Mouse (Mus musculus) intestine, embryonic 16.5 days (tissue): ENCODE measurements at regions not wholly inside any gene's neighbourhood (a gene's known extent, or its start where the extent isn't known, plus 50 kb on each side); places are given as distances from the start of the nearest gene placed in this dataset.
A peak's percentile ranks its signal among the peaks of the same experiment; 100 is the strongest.

Source experiments
- ATAC-seq: fragments of 200-750 bp; cut with Nextera tagmentation; 2 replicates; pipeline ENCODE4 v1.8.0; 2017; ENCODE audit warnings: moderate TSS enrichment, moderate library complexity
- H3K27ac ChIP-seq: fragments of 300-500 bp; sonication (generic); 2 replicates; pipeline ENCODE4 v1.5.1; 2014; ENCODE audit warnings: mild to moderate bottlenecking, low read length
- H3K27me3 ChIP-seq: fragments of 300-500 bp; sonication (generic); replicated peaks from 2 replicates; pipeline ENCODE4 v1.6.1; 2014; ENCODE audit warnings: low read length, control low read depth, mixed read lengths; ENCODE audit not compliant: control insufficient read depth, insufficient read depth
- H3K36me3 ChIP-seq: fragments of 300-500 bp; sonication (generic); 2 replicates; pipeline ENCODE4 v1.6.1; 2014; ENCODE audit warnings: low read length, control low read depth; ENCODE audit not compliant: control insufficient read depth, insufficient read depth
- H3K4me1 ChIP-seq: fragments of 300-500 bp; sonication (generic); 2 replicates; pipeline ENCODE4 v1.6.1; 2014; ENCODE audit warnings: low read length, control low read depth, mixed read lengths; ENCODE audit not compliant: control insufficient read depth, insufficient read depth
- H3K4me2 ChIP-seq: fragments of 300-500 bp; sonication (generic); 2 replicates; pipeline ENCODE4 v1.6.1; 2014; ENCODE audit warnings: low read depth, low read length, control low read depth
- H3K4me3 ChIP-seq: fragments of 300-500 bp; sonication (generic); 2 replicates; pipeline ENCODE4 v1.5.1; 2014; ENCODE audit warnings: mild to moderate bottlenecking, low read length
- H3K9ac ChIP-seq: fragments of 300-500 bp; sonication (generic); 2 replicates; pipeline ENCODE4 v1.6.1; 2014; ENCODE audit warnings: low read depth, low read length
- H3K9me3 ChIP-seq: fragments of 300-500 bp; sonication (generic); 2 replicates; pipeline ENCODE4 v1.6.1; 2016; ENCODE audit warnings: low read length, control low read depth; ENCODE audit not compliant: control insufficient read depth
- WGBS: fragments of 180-500 bp; shearing (Covaris S2); extraction: QIAGEN DNeasy Blood & Tissue Kit; methylation state at CpG from one replicate; pipeline ENCODE4 v1.1.7; 2014; 5-methylcytosine and 5-hydroxymethylcytosine counted together

DNA sequence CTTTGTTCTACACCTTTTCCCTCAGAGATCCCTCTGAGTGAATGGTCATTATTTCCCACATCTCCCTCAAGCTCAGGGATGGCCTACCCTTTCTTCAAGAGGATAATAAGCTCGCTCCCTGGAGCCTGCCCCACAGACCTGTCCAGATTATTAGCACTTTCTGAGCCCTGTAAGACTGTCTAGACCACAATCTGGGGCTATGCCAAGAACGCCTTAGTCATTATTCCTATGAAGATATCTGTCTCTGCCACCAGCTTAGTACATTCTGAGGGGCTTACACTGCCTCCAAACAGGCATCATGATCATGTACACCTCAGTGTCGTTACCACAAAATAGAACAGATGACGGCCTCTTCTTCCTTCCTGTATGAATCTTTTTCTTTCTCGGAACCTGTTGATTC is 124.9 kb downstream of the Cpeb2 start:
- Histone ChIP-seq H3K4me2 (no peak overlapping the region), H3K27ac (no peak overlapping the region), H3K9ac (no peak overlapping the region), H3K27me3 (no peaks in the 10 kb centered on the region), H3K9me3 (no peaks in the 10 kb centered on the region), H3K36me3 (no peaks in the 10 kb centered on the region), H3K4me1 (peaks cover 11% of the 10 kb centered on the region; the same call in 1 of the 2 replicates), H3K4me3 (no peak overlapping the region)
- WGBS, result 88% methylated on average over 5 of the region's 5 CpGs
- no peak for ATAC-seq

DNA sequence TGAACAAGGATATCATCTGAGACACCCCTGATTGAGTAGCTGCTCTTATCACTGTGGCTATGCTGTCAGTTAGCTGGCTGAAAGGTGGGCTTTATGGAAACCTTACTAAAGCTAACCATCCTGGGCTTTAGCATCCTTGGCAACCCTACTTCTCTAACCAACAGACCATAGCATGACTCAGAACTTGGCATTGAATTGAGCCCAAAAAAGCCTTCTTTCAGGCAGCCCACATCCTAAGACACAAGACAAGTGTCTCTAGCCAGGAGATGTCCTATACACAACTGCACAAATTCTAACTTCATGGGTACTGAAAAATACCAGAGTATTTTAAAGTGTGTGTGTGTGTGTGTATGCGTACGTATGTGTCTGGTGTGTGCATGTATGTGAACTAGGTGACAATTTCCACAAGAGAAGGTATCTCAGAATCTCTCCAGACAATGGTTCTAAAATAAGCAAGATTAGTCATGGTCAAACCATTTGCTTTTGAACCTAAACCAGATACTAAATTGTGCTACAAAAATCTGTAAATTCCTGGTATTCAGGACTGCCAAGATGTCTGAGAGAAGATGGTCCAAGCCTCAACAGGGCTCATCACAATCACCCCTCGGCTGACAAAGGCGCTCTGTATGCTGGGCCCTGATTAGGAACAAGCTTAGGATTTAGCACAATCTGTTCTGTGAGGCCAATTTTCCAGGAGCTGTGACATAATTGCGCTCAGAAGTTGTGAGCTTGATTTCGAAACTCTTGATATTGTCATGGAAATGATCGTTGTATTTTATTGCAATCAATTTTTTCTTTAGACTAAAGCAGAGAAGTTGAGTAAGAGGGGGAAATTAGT is 126.2 kb downstream of the Cpeb2 start:
- no peak for ATAC-seq
- Histone ChIP-seq H3K36me3 (no peaks in the 10 kb centered on the region), H3K27me3 (no peaks in the 10 kb centered on the region), H3K4me1 (0 out of 2 replicates have a peak, but pooled peaks cover 7% of the 10 kb centered on the region), H3K4me2 (no peak overlapping the region), H3K27ac (no peak overlapping the region), H3K4me3 (no peak overlapping the region), H3K9me3 (no peaks in the 10 kb centered on the region), H3K9ac (no peak overlapping the region)
- 81% methylated on average over 7 of the region's 7 CpGs for WGBS

DNA sequence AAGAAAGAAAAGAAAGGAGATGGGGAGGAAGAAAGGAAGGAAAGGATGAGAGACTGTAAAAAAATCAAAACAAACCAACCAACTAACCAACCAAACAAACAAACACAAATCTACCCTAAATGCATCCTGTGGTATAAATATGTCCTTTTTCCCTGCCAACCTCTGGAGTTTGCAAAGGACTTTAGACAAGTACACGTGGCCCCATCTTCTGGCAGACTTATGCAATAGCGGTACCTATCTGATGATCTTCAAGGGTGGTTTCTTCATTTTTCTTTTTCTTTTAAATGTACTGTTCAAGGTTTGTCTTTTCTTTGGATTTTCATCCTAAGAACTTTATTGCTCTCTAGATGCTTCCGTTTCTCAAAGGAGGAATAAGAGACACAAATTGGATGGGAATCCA is 127.3 kb downstream of the Cpeb2 start:
- Histone ChIP-seq H3K4me2 (no peak overlapping the region), H3K36me3 (no peaks in the 10 kb centered on the region), H3K27me3 (no peaks in the 10 kb centered on the region), H3K4me3 (no peak overlapping the region), H3K9me3 (no peaks in the 10 kb centered on the region), H3K27ac (no peak overlapping the region), H3K9ac (no peak overlapping the region), H3K4me1 (no peaks in the 10 kb centered on the region)
- 40% methylated on average over 3 of the region's 3 CpGs for WGBS
- ATAC-seq, result no peak

DNA sequence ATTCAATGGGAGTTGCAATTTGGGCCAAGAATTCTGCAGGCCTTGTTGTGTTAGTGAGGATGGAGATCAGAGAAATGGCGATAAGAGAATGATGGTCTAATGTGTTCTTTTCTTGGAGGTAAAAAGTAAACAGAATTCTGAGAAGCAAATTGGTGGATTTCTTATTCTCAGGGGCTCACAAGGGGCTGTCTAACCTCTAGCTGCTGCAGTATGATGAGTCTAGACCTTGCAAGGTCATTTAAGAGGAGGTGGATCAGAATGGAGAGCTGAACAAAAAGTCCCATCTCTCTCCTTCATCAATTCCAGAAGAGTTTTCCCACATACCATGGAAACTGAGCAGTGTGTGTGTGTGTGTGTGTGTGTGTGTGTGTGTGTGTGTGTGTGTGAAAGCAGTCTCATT is 128.1 kb downstream of the Cpeb2 start:
- no peaks in the 10 kb centered on the region for H3K4me1 ChIP-seq
- H3K9ac ChIP-seq, result no peak overlapping the region
- H3K4me2 ChIP-seq, result no peak overlapping the region
- no peak overlapping the region for H3K27ac ChIP-seq
- ATAC-seq, result no peak
- H3K9me3 ChIP-seq, result no peaks in the 10 kb centered on the region
- no peaks in the 10 kb centered on the region for H3K27me3 ChIP-seq
- WGBS, result 84% methylated on average over 1 of the region's 1 CpGs
- no peak overlapping the region for H3K4me3 ChIP-seq
- H3K36me3 ChIP-seq, result no peaks in the 10 kb centered on the region

DNA sequence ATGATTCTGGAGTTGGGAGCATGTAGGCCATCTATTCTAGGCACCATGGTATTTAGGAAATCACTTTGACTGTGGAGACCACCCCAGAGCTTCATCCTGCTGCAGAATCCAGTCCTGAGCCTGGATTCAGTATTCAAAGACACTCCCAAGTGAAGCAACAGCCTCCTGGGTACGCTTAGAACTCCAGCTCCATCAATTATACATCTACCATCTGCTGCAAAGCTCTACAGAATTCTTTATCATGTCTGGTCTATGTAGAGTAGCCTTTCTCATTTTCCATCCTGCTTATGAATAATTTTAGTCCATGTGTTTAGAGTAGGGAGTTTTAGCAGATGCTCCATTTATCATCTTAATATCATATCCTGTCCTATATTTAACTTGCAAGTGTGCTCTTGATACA is 139.4 kb downstream of the Cpeb2 start:
- Histone ChIP-seq H3K27me3 (no peaks in the 10 kb centered on the region), H3K4me3 (no peak overlapping the region), H3K9me3 (no peaks in the 10 kb centered on the region), H3K4me2 (no peak overlapping the region), H3K4me1 (no peaks in the 10 kb centered on the region), H3K9ac (no peak overlapping the region), H3K27ac (no peak overlapping the region), H3K36me3 (no peaks in the 10 kb centered on the region)
- 77% methylated on average over 1 of the region's 1 CpGs for WGBS
- ATAC-seq, result no peak

DNA sequence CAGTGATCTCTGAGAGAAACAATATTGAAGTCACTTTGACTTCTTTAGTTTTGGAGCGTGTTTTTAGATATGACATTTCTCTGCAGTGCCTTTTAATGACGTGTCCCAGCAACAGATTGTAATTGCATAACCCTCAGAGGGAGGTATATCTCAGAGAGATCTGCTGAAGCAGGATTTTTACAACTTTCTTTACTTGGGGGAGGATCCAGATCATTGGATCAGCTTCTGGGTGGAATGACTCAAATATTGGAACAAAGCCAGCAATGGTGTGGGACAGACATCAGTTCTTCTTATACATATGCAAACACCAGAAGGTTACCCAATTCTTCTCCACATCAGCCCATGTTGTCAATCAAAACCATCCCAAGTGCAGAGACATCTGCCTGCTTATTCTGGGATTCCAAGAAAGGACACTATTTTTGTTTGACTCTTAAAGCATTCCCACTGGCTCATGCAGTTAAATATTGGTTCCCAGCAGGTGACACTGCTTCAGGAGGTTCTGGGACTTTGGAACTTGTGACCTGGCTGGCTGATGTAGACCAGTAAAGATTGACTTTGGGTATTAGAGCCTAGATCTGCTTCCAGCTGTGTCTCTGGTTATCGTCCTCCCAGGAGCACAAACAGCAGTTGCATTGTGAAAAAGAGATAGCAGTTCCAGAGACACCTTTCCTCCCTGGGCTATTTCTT is 130.5 kb upstream of the C1qtnf7 start:
- no peaks in the 10 kb centered on the region for H3K27me3 ChIP-seq

DNA sequence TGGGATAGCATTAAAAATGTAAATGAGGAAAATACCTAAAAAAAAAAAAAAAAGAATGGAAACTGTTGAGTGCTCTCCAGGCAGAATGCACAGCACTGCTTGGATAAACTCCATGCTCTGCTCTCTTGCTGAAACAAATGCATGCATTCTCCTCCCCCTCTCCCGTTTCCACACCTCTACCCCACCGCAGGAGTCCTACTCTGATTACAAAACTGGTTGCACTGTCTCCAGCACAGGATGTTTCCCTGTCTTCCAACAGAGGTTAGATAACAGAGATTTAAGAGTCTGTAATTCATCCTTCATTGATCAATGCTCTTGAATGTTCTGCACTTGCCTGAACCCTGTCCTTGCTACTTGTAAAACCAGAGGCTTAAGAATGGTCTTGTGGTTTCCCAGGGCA is 124.3 kb upstream of the C1qtnf7 start:
- Histone ChIP-seq H3K27ac (no peak overlapping the region), H3K27me3 (no peaks in the 10 kb centered on the region), H3K9ac (no peak overlapping the region), H3K4me1 (no peaks in the 10 kb centered on the region), H3K4me2 (no peak overlapping the region), H3K4me3 (no peak overlapping the region), H3K9me3 (no peaks in the 10 kb centered on the region), H3K36me3 (no peaks in the 10 kb centered on the region)
- 10% methylated on average over 2 of the region's 2 CpGs for WGBS
- no peak for ATAC-seq

More for the DNA sequence above, 130.5 kb upstream of the C1qtnf7 start:
- no peaks in the 10 kb centered on the region for H3K4me1 ChIP-seq
- no peaks in the 10 kb centered on the region for H3K36me3 ChIP-seq
- H3K9ac ChIP-seq, result no peak overlapping the region
- H3K9me3 ChIP-seq, result no peaks in the 10 kb centered on the region
- 64% methylated on average over 3 of the region's 3 CpGs for WGBS
- no peak overlapping the region for H3K4me2 ChIP-seq
- no peak for ATAC-seq
- H3K4me3 ChIP-seq, result no peak overlapping the region
- no peak overlapping the region for H3K27ac ChIP-seq

GRCm38 (mm10) chr5:43391412-43392029 is 123.8 kb upstream of the C1qtnf7 start:
- WGBS, result 22% methylated on average over 3 of the region's 3 CpGs
- H3K4me3 ChIP-seq, result no peak overlapping the region
- H3K27me3 ChIP-seq, result no peaks in the 10 kb centered on the region
- H3K36me3 ChIP-seq, result no peaks in the 10 kb centered on the region
- no peak overlapping the region for H3K9ac ChIP-seq
- no peaks in the 10 kb centered on the region for H3K4me1 ChIP-seq
- no peak overlapping the region for H3K4me2 ChIP-seq
- no peaks in the 10 kb centered on the region for H3K9me3 ChIP-seq
- no peak overlapping the region for H3K27ac ChIP-seq
- ATAC-seq, result peak; percentile 67

DNA sequence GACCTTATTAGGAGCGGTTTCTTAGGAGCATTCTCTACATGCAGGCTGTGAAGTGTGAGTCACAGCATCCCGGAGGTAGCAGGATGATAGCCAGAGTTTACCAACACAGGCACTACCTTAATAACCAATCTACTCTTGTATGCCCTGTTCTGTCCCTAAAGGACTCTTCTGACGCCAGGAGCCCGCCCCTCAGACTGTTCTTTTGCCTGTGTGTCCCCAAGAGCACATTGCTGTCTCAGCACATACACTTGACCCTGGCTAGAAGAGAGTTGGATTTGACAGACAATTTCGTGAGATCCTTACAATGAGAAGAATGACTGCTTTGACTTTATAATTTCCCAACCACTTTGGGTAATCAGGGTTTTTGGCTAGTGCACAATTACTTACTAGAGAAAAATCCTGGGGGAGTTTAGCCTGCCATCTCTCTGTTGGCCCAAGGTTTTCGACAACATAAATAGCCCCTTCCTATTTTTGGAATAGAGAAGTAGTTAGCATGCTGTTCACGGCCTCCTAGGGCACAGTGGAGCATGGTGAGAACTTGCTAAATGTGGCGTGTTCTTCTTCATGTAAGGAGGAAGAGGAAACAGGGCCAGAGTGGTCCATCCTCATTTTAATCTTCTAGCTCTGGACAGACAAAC is 122.3 kb upstream of the C1qtnf7 start:
- ATAC-seq, result no peak
- Histone ChIP-seq H3K27me3 (no peaks in the 10 kb centered on the region), H3K27ac (no peak overlapping the region), H3K9ac (no peak overlapping the region), H3K4me1 (no peaks in the 10 kb centered on the region), H3K4me3 (no peak overlapping the region), H3K4me2 (no peak overlapping the region), H3K36me3 (no peaks in the 10 kb centered on the region), H3K9me3 (no peaks in the 10 kb centered on the region)
- 76% methylated on average over 8 of the region's 8 CpGs for WGBS
